Mouse (Mus musculus) thymus, adult 2 months (tissue): ENCODE data around the gene Vax1. TPM values are rescaled to one million over a fixed set of nuclear protein-coding genes. Genes with fewer than 3 reads are reported as not detected.

Experiments
- DNase-seq: peaks from one replicate; pipeline ENCODE4 v3.0.0; 2021
- H3K27ac ChIP-seq: fragments of 200-500 bp; 2 replicates; pipeline ENCODE4 v1.5.1; 2012; ENCODE audit warnings: low read length, control low read depth; ENCODE audit not compliant: control insufficient read depth, insufficient read depth
- H3K27me3 ChIP-seq: fragments of 200-500 bp; 2 replicates; pipeline ENCODE4 v1.6.1; 2012; ENCODE audit warnings: mild to moderate bottlenecking, low read length, moderate library complexity, mixed read lengths; ENCODE audit not compliant: control insufficient read depth, insufficient read depth
- H3K36me3 ChIP-seq: fragments of 200-500 bp; 2 replicates; pipeline ENCODE4 v1.6.1; 2012; ENCODE audit warnings: mild to moderate bottlenecking, low read length, moderate library complexity; ENCODE audit not compliant: control insufficient read depth, insufficient read depth
- H3K4me1 ChIP-seq: fragments of 200-500 bp; replicated peaks from 2 replicates; pipeline ENCODE4 v1.6.1; 2012; ENCODE audit warnings: low read length; ENCODE audit not compliant: control insufficient read depth, insufficient read depth
- H3K4me3 ChIP-seq: fragments of 200-500 bp; 2 replicates; pipeline ENCODE4 v1.5.1; 2012; ENCODE audit warnings: mild to moderate bottlenecking, low read length, control low read depth, moderate library complexity; ENCODE audit not compliant: control insufficient read depth, insufficient read depth
- CTCF ChIP-seq: fragments of 200-500 bp; IDR thresholded peaks from 2 replicates; pipeline ENCODE4 v1.5.1; 2012; ENCODE audit warnings: mild to moderate bottlenecking, control low read depth, low read length, moderate library complexity, borderline replicate concordance; ENCODE audit not compliant: control insufficient read depth, poor library complexity, insufficient read depth; ENCODE audit errors: extremely low read depth
- POLR2A ChIP-seq: fragments of 200-500 bp; IDR thresholded peaks from 2 replicates; pipeline ENCODE4 v1.6.1; 2012; ENCODE audit warnings: mild to moderate bottlenecking, low read length, control low read depth, moderate library complexity; ENCODE audit not compliant: control insufficient read depth, poor library complexity, insufficient read depth; ENCODE audit errors: extremely low read depth
- WGBS: fragments of 180-500 bp; shearing (Covaris S2); methylation state at CpG from one replicate; pipeline ENCODE4 v1.1.7; 2018; 5-methylcytosine and 5-hydroxymethylcytosine counted together
- polyA plus RNA-seq: library from polyadenylated mRNA; depleted of rRNA; stranded (reverse); fragments of >200 nt; gene quantifications from 2 replicates; pipeline ENCODE4 v1.2.3, GENCODE M21; 2012

The Vax1 gene
- polyA plus RNA-seq, 1 experiment: not detected

DNA sequence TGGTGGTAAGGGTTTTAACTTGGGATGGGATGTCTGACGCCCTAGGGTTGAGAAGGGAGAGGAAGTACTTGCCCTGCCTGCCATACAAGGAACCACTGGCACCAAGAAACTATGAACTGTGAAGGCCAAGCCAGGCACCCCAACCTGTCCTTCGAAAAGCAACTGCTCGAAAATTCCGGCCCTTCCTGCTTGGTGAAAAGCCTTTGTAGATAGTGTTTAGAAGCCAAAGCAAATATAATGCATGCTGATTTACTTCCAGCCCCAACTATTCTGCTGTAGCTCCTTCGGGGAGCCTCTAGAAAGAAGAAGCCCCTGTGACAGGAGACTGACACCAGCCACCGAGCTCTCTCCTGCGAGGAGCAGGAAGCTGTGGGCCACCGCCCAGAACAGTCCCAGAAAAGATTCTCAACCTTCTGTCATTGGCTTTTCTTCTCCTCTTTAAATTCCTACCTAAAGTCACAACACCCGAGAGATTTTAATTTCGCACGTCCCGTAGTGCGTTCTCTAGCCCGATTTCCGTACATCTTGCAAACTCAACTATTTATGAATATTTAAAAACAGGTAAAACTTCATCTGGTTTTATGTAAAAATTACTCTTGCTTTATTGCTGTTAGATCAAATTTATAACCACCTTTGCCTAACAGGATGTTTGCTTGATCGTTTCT is 4.8 kb downstream of the Vax1 start:
- H3K36me3 ChIP-seq: no peaks in the 10 kb centered on the region
- 20% methylated on average over 16 of the region's 16 CpGs for WGBS
- no peak overlapping the region for H3K4me3 ChIP-seq
- peaks cover 14% of the 10 kb centered on the region; the same call in 1 of the 2 replicates for H3K27me3 ChIP-seq
- no peak overlapping the region for H3K27ac ChIP-seq
- H3K4me1 ChIP-seq: no peaks in the 10 kb centered on the region
- TF ChIP-seq POLR2A: no peak
- no peak for TF ChIP-seq CTCF
- no peak for DNase-seq

DNA sequence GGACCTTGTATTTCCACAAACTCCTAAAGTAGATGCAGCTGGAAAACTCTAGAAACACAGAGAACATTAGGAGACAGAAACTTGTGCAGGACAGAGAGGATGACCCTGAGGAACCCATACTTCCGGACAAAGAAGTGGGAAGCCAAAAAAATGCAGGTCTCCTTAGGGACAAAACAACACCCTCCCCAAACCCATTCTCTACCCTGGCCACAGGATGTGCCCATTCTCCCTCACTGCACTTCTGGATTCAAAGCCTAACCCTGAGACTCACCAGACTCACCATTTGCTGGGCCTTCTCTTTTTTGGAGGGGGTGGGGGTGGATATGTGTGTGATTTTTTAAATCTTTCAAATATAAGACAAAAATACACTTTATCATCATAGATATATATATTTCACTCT is 5.7 kb downstream of the Vax1 start:
- Histone ChIP-seq H3K27ac (no peak overlapping the region), H3K27me3 (peaks cover 10% of the 10 kb centered on the region; the same call in 1 of the 2 replicates), H3K4me1 (no peaks in the 10 kb centered on the region), H3K36me3 (no peaks in the 10 kb centered on the region), H3K4me3 (no peak overlapping the region)
- no peak for DNase-seq
- WGBS: 21% methylated on average over 1 of the region's 1 CpGs
- TF ChIP-seq CTCF (no peak), POLR2A (no peak)

DNA sequence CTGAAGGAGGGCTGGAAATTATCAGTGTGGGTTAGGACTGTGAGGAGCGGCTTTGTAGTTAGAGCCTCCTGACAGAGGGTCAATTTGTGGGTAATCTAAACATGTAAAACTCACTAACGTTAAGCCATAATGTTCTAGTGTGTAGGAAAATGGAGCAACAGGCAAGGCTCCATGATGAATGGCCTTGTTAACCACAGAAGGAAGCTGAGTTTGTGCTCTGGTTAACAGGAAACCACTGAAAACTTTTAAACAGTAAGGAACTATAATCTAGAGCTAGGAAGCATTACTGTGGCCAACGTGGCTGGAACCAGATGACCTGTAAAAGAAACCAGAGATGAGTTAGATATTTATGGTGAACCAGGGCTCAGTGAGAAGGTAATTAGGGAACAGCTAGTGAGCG is 13.2 kb downstream of the Vax1 start:
- no peak for DNase-seq
- no peaks in the 10 kb centered on the region for H3K4me1 ChIP-seq
- H3K36me3 ChIP-seq: no peaks in the 10 kb centered on the region
- TF ChIP-seq POLR2A: no peak
- TF ChIP-seq CTCF: no peak
- WGBS: 8% methylated on average over 4 of the region's 4 CpGs
- H3K27me3 ChIP-seq: no peaks in the 10 kb centered on the region
- no peak overlapping the region for H3K4me3 ChIP-seq
- no peak overlapping the region for H3K27ac ChIP-seq

DNA sequence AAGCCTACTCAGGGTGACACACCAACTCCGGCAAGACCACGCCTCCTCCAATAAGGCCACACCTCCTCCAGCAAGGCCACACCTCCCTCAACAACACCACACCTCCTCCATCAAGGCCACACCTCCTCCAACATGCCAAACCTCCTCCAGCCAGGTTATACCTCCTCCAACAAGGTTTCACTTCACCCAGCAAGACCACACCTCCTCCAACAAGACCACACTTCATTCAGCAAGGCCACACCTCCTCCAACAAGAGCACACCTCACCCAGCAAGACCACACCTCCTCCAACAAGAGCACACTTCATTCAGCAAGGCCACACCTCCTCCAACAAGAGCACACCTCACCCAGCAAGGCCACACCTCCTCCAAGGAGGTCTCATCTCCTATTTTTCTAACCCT is 15.7 kb downstream of the Vax1 start:
- no peak for TF ChIP-seq CTCF
- no peak for TF ChIP-seq POLR2A
- Histone ChIP-seq H3K4me1 (no peaks in the 10 kb centered on the region), H3K36me3 (no peaks in the 10 kb centered on the region), H3K27me3 (no peaks in the 10 kb centered on the region), H3K27ac (no peak overlapping the region), H3K4me3 (no peak overlapping the region)
- WGBS: 94% methylated on average over 2 of the region's 2 CpGs
- no peak for DNase-seq

DNA sequence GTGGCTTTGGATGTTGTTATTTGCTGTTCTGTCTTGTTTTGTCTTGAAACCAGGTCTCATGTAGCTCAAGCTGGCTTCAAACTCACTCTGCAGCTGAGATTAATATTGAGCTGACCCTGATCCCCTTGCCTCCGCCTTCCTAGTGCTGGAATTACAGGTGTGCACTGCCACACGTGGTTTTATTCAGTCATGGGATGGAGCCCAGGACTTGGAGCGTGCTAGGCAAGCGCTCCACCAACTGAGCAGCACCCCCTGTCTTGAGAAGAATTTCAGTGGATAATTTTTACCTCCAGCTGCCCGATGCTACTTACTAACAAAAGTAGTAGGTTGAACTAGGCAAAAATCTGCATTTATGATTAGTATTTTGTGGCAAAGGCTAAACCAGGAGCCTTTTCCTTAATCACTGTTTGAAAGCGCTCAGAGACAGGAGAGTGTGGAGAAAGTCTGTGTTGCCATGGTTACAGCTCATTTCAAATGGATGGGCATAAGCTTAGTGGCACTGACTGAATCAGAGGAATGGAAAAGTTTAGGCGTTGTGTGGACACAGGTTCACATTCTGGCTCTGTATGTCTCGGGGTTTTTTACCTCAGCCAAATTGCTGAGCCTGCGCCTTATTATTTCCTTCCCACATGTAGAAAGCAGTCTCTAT is 24.2 kb downstream of the Vax1 start:
- H3K27ac ChIP-seq: no peak overlapping the region
- no peak for DNase-seq
- TF ChIP-seq POLR2A (no peak), CTCF (no peak)
- WGBS: 73% methylated on average over 9 of the region's 9 CpGs
- no peaks in the 10 kb centered on the region for H3K4me1 ChIP-seq
- H3K4me3 ChIP-seq: no peak overlapping the region
- no peaks in the 10 kb centered on the region for H3K27me3 ChIP-seq
- no peaks in the 10 kb centered on the region for H3K36me3 ChIP-seq

DNA sequence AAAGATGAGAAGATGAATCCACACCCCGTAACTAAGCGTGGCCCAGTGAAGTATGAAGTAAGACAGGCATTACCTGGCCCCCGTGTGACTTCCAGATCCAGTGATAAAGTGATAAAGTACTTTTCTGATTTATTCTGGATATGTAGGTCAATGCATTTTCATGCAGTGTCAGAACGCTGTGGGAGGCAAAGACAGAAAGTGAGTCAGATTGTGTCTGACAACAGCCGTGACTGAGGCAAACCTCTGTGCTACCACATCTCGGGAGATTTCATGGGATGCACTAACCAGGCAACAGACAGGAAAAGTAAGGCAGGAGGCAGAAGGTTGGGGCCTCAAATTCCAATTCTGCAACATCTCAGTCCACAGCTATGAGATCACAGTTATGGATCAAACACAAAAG is 24.8 kb downstream of the Vax1 start:
- no peak overlapping the region for H3K4me3 ChIP-seq
- 85% methylated on average over 6 of the region's 6 CpGs for WGBS
- H3K27me3 ChIP-seq: no peaks in the 10 kb centered on the region
- H3K4me1 ChIP-seq: no peaks in the 10 kb centered on the region
- H3K27ac ChIP-seq: no peak overlapping the region
- H3K36me3 ChIP-seq: no peaks in the 10 kb centered on the region
- no peak for DNase-seq
- no peak for TF ChIP-seq POLR2A

DNA sequence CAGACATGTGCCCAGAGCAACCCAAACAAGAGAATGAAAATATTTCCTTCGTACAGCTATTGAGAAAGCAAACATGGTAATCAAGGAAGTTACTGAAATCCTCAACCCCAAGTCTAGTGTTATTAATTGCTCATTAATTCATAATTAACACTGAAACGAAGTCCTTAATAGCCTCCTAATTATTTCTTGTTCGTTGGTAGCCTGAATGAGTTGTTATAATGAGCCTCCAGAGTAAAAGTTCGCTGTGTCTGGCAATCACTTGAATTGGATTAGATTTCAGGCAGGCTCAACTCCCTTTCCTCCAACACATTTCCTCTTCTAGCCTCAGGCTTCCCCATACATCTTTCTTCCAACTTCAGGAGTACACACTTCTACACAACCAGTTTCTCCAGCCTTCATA is 27.6 kb downstream of the Vax1 start:
- TF ChIP-seq CTCF (no peak), POLR2A (no peak)
- DNase-seq: no peak
- H3K4me3 ChIP-seq: no peak overlapping the region
- no peaks in the 10 kb centered on the region for H3K4me1 ChIP-seq
- H3K27me3 ChIP-seq: no peaks in the 10 kb centered on the region
- no peaks in the 10 kb centered on the region for H3K36me3 ChIP-seq
- H3K27ac ChIP-seq: no peak overlapping the region
- WGBS: 82% methylated on average over 4 of the region's 4 CpGs

DNA sequence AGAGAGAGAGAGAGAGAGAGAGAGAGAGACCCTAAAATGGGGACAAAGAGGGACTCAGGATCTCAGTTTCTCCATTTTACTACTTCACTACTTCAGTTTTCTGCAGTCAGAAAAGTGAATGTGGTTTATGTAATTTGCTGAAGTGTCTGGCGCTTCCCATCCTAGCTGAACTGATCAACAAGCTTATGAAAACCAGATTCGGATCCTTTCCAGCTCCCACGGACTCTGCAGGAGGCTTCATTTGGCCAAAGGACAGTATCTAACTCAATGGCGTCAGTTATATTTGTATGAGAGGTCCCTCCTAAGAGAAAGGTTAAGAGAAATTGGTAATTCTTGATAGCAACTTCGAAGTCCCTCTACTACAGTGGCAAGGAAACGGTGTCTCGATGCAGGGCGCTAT is 34.5 kb downstream of the Vax1 start:
- Histone ChIP-seq H3K4me3 (no peak overlapping the region), H3K27ac (no peak overlapping the region), H3K36me3 (no peaks in the 10 kb centered on the region), H3K4me1 (no peaks in the 10 kb centered on the region), H3K27me3 (no peaks in the 10 kb centered on the region)
- 84% methylated on average over 8 of the region's 8 CpGs for WGBS
- no peak for TF ChIP-seq CTCF
- TF ChIP-seq POLR2A: no peak
- DNase-seq: no peak
